Mouse (Mus musculus): ENCODE data around the gene Mettl13. TPM values are rescaled to one million over a fixed set of nuclear protein-coding genes. Genes with fewer than 3 reads are reported as not detected.

Gene Mettl13
- polyA plus RNA-seq, 1 experiment from 2014 or later, result 23.4 TPM

- Histone ChIP-seq H3K27me3 (no peaks in the 10 kb centered on the region), H3K9ac (no peak overlapping the region), H3K4me2 (replicated peaks) (no peak overlapping the region), H3K4me1 (peaks cover 17% of the 10 kb centered on the region), H3K36me3 (no peaks in the 10 kb centered on the region), H3K27ac (replicated peaks) (no peak overlapping the region), H3K4me3 (replicated peaks) (no peak overlapping the region), H3K9me3 (replicated peaks) (no peaks in the 10 kb centered on the region)
- ATAC-seq (ENCODE audit: insufficient number of reproducible peaks, low FRiP score, low TSS enrichment, low read depth), result no peak
- WGBS, result 19% methylated on average over 3 of the region's 3 CpGs
Measured at GRCm38 (mm10) chr1:162567351-162567750, 19.0 kb upstream of the Mettl13 start.

- H3K27ac ChIP-seq (replicated peaks), result no peak overlapping the region
- WGBS, result 63% methylated on average over 3 of the region's 3 CpGs
- H3K4me3 ChIP-seq (replicated peaks), result no peak overlapping the region
- H3K27me3 ChIP-seq, result no peaks in the 10 kb centered on the region
- H3K9me3 ChIP-seq (replicated peaks), result no peaks in the 10 kb centered on the region
- H3K4me2 ChIP-seq (replicated peaks), result no peak overlapping the region
- H3K4me1 ChIP-seq, result peaks cover 13% of the 10 kb centered on the region
- H3K9ac ChIP-seq, result no peak overlapping the region
- no peak for ATAC-seq (ENCODE audit: insufficient number of reproducible peaks, low FRiP score, low TSS enrichment, low read depth)
- no peaks in the 10 kb centered on the region for H3K36me3 ChIP-seq
Measured at GRCm38 (mm10) chr1:162564992-162565391, 16.6 kb upstream of the Mettl13 start.

GRCm38 (mm10) chr1:162563236-162563635, 14.9 kb upstream of the Mettl13 start:
- 70% methylated on average over 1 of the region's 1 CpGs for WGBS
- no peak overlapping the region for H3K4me3 ChIP-seq (replicated peaks)
- no peak for ATAC-seq (ENCODE audit: insufficient number of reproducible peaks, low FRiP score, low TSS enrichment, low read depth)
- no peak overlapping the region for H3K27ac ChIP-seq (replicated peaks)
- H3K27me3 ChIP-seq, result no peaks in the 10 kb centered on the region
- H3K4me2 ChIP-seq (replicated peaks), result no peak overlapping the region
- H3K9ac ChIP-seq, result no peak overlapping the region
- H3K9me3 ChIP-seq (replicated peaks), result no peaks in the 10 kb centered on the region
- peaks cover 8% of the 10 kb centered on the region; the same call in 1 of the 2 replicates for H3K4me1 ChIP-seq
- no peaks in the 10 kb centered on the region for H3K36me3 ChIP-seq

GRCm38 (mm10) chr1:162554193-162554592, 5.8 kb upstream of the Mettl13 start:
- no peaks in the 10 kb centered on the region for H3K4me1 ChIP-seq
- H3K36me3 ChIP-seq, result no peaks in the 10 kb centered on the region
- no peak overlapping the region for H3K4me2 ChIP-seq (replicated peaks)
- no peak overlapping the region for H3K4me3 ChIP-seq (replicated peaks)
- no peak for ATAC-seq (ENCODE audit: insufficient number of reproducible peaks, low FRiP score, low TSS enrichment, low read depth)
- H3K9ac ChIP-seq, result no peak overlapping the region
- H3K9me3 ChIP-seq (replicated peaks), result no peaks in the 10 kb centered on the region
- H3K27me3 ChIP-seq, result no peaks in the 10 kb centered on the region
- WGBS, result 78% methylated on average over 3 of the region's 3 CpGs
- no peak overlapping the region for H3K27ac ChIP-seq (replicated peaks)

GRCm38 (mm10) chr1:162552956-162553355, 4.6 kb upstream of the Mettl13 start:
- no peaks in the 10 kb centered on the region for H3K9me3 ChIP-seq (replicated peaks)
- WGBS, result 83% methylated on average over 9 of the region's 9 CpGs
- no peak overlapping the region for H3K4me3 ChIP-seq (replicated peaks)
- no peak overlapping the region for H3K9ac ChIP-seq
- H3K4me1 ChIP-seq, result 0 out of 2 replicates have a peak, but pooled peaks cover 2% of the 10 kb centered on the region
- H3K36me3 ChIP-seq, result no peaks in the 10 kb centered on the region
- no peak overlapping the region for H3K27ac ChIP-seq (replicated peaks)
- H3K27me3 ChIP-seq, result no peaks in the 10 kb centered on the region
- ATAC-seq (ENCODE audit: insufficient number of reproducible peaks, low FRiP score, low TSS enrichment, low read depth), result no peak
- H3K4me2 ChIP-seq (replicated peaks), result no peak overlapping the region

GRCm38 (mm10) chr1:162549615-162550283, 1.4 kb upstream of the Mettl13 start:
- Histone ChIP-seq H3K4me2 (replicated peaks) (no peak overlapping the region), H3K4me1 (peaks cover 14% of the 10 kb centered on the region), H3K9me3 (replicated peaks) (no peaks in the 10 kb centered on the region), H3K36me3 (peaks cover 17% of the 10 kb centered on the region), H3K27me3 (no peaks in the 10 kb centered on the region), H3K9ac (no peak overlapping the region), H3K4me3 (replicated peaks) (no peak overlapping the region), H3K27ac (replicated peaks) (no peak overlapping the region)
- WGBS, result 74% methylated on average over 5 of the region's 5 CpGs
- no peak for ATAC-seq (ENCODE audit: insufficient number of reproducible peaks, low FRiP score, low TSS enrichment, low read depth)

- Histone ChIP-seq H3K4me1 (peaks cover 14% of the 10 kb centered on the region), H3K27ac (replicated peaks) (peak overlapping the region; percentile 84), H3K4me3 (replicated peaks) (peak overlapping the region; percentile 78), H3K9ac (peak overlapping the region; percentile 50; the same call in 1 of the 2 replicates), H3K36me3 (peaks cover 22% of the 10 kb centered on the region), H3K27me3 (no peaks in the 10 kb centered on the region), H3K9me3 (replicated peaks) (no peaks in the 10 kb centered on the region), H3K4me2 (replicated peaks) (peak overlapping the region; percentile 89)
- WGBS, result 59% methylated on average over 10 of the region's 10 CpGs
- no peak for ATAC-seq (ENCODE audit: insufficient number of reproducible peaks, low FRiP score, low TSS enrichment, low read depth)
Measured at GRCm38 (mm10) chr1:162548917-162549613, 714 bp upstream of the Mettl13 start.

GRCm38 (mm10) chr1:162547607-162548006, 744 bp downstream of the Mettl13 start:
- peak overlapping the region; percentile 89 for H3K4me2 ChIP-seq (replicated peaks)
- ATAC-seq (ENCODE audit: insufficient number of reproducible peaks, low FRiP score, low TSS enrichment, low read depth), result no peak
- no peaks in the 10 kb centered on the region for H3K9me3 ChIP-seq (replicated peaks)
- no peaks in the 10 kb centered on the region for H3K27me3 ChIP-seq
- H3K27ac ChIP-seq (replicated peaks), result peak overlapping the region; percentile 76; the same call in 1 of the 2 replicates
- H3K4me1 ChIP-seq, result peaks cover 14% of the 10 kb centered on the region
- peak overlapping the region; percentile 54 for H3K9ac ChIP-seq
- H3K4me3 ChIP-seq (replicated peaks), result peak overlapping the region; percentile 78
- peaks cover 35% of the 10 kb centered on the region for H3K36me3 ChIP-seq
- 2% methylated on average over 10 of the region's 10 CpGs for WGBS

- 56% methylated on average over 1 of the region's 1 CpGs for WGBS
- peaks cover 70% of the 10 kb centered on the region for H3K36me3 ChIP-seq
Measured at GRCm38 (mm10) chr1:162543231-162543630, 5.1 kb downstream of the Mettl13 start.

GRCm38 (mm10) chr1:162533766-162534560, 14.4 kb downstream of the Mettl13 start:
- no peaks in the 10 kb centered on the region for H3K9me3 ChIP-seq (replicated peaks)
- H3K4me3 ChIP-seq (replicated peaks), result no peak overlapping the region
- H3K4me2 ChIP-seq (replicated peaks), result no peak overlapping the region
- H3K36me3 ChIP-seq, result peaks cover 62% of the 10 kb centered on the region
- no peak for ATAC-seq (ENCODE audit: insufficient number of reproducible peaks, low FRiP score, low TSS enrichment, low read depth)
- WGBS, result 91% methylated on average over 14 of the region's 14 CpGs
- H3K4me1 ChIP-seq, result no peaks in the 10 kb centered on the region
- H3K9ac ChIP-seq, result no peak overlapping the region
- no peak overlapping the region for H3K27ac ChIP-seq (replicated peaks)
- no peaks in the 10 kb centered on the region for H3K27me3 ChIP-seq

More at GRCm38 (mm10) chr1:162543231-162543630, 5.1 kb downstream of the Mettl13 start:
- no peak overlapping the region for H3K27ac ChIP-seq (replicated peaks)
- no peak overlapping the region for H3K4me2 ChIP-seq (replicated peaks)
- no peak overlapping the region for H3K4me3 ChIP-seq (replicated peaks)
- no peaks in the 10 kb centered on the region for H3K9me3 ChIP-seq (replicated peaks)
- ATAC-seq (ENCODE audit: insufficient number of reproducible peaks, low FRiP score, low TSS enrichment, low read depth), result no peak
- no peak overlapping the region for H3K9ac ChIP-seq
- H3K27me3 ChIP-seq, result no peaks in the 10 kb centered on the region
- peaks cover 12% of the 10 kb centered on the region for H3K4me1 ChIP-seq

- no peaks in the 10 kb centered on the region for H3K9me3 ChIP-seq (replicated peaks)
- ATAC-seq (ENCODE audit: insufficient number of reproducible peaks, low FRiP score, low TSS enrichment, low read depth), result no peak
- WGBS, result 62% methylated on average over 4 of the region's 4 CpGs
- no peak overlapping the region for H3K4me3 ChIP-seq (replicated peaks)
- no peak overlapping the region for H3K27ac ChIP-seq (replicated peaks)
- H3K4me2 ChIP-seq (replicated peaks), result no peak overlapping the region
- peaks cover 53% of the 10 kb centered on the region for H3K36me3 ChIP-seq
- H3K4me1 ChIP-seq, result no peaks in the 10 kb centered on the region
- no peaks in the 10 kb centered on the region for H3K27me3 ChIP-seq
- no peak overlapping the region for H3K9ac ChIP-seq
Measured at GRCm38 (mm10) chr1:162532330-162532729, 16.0 kb downstream of the Mettl13 start.

Measured in embryonic facial prominence, embryonic 15.5 days (tissue).